Mouse (Mus musculus) spleen, adult 2 months (tissue): ENCODE results near the gene Rbbp8nl.

Experiments
- CTCF ChIP-seq: fragments of 200-500 bp; IDR thresholded peaks from 2 replicates; pipeline ENCODE4 v1.5.1; 2011; ENCODE audit warnings: mild to moderate bottlenecking, inconsistent platforms; ENCODE audit not compliant: insufficient read depth, insufficient read length, insufficient replicate concordance; ENCODE audit errors: extremely low read depth
- POLR2A ChIP-seq: fragments of 200-500 bp; IDR thresholded peaks from 2 replicates; pipeline ENCODE4 v1.6.1; 2011; ENCODE audit warnings: low read depth, low read length, inconsistent platforms

GRCm38 (mm10) chr2:180276385-180276784 is 13.3 kb downstream of the Rbbp8nl start:
- no peak for TF ChIP-seq CTCF
- TF ChIP-seq POLR2A: no peak
